Mouse (Mus musculus) testis, adult 2 months (tissue): ENCODE results near the gene Cdc42ep4.

Source experiments
- CTCF ChIP-seq: fragments of 200-500 bp; IDR thresholded peaks from 2 replicates; pipeline ENCODE4 v1.5.1; 2012; ENCODE audit warnings: low read depth, mild to moderate bottlenecking, inconsistent platforms, low read length, moderate library complexity; ENCODE audit not compliant: control insufficient read depth, insufficient read depth, insufficient replicate concordance
- POLR2A ChIP-seq: fragments of 200-500 bp; IDR thresholded peaks from 2 replicates; pipeline ENCODE4 v1.6.1; 2012; ENCODE audit warnings: low read depth, mild to moderate bottlenecking, inconsistent platforms, low read length, moderate library complexity; ENCODE audit not compliant: control insufficient read depth

GRCm38 (mm10) chr11:113717767-113718424 lies 33.8 kb downstream of the Cdc42ep4 start:
- TF ChIP-seq POLR2A: no peak
- TF ChIP-seq CTCF: no peak
